Comparison of ENCODE assay signal across 8 mouse cellular contexts in the genomic region with DNA sequence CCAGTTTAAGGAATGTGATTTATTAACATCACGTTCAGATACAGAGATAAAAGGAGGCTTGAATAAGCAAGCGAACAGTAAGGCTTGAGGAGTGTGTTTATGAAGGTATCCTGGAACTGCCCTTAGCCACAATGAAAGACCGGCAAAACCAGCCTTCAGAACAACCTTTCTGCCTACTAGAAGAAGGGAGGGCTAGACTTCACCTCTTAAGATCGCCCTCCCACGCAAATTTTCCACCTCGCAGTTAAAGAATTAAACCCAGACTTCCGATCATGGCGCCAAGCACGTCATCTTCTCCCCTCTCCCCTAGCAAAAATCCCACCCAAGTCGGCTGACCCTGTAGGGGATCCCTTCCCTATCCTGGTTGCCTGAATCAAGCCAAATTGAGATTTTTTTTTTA. TPM values are rescaled to one million over a fixed set of nuclear protein-coding genes. Genes with fewer than 3 reads are reported as not detected.
A peak's percentile ranks its signal among the peaks of the same experiment; 100 is the strongest.
DNase-seq lines count a peak whose midpoint lies in the region; ATAC-seq lines count a peak whose summit lies in the region.

No protein-coding gene starts in this region.

- peak overlapping the region; percentile 78 for H3K9ac ChIP-seq in hindbrain, embryonic 15.5 days
- peak overlapping the region; percentile 92 for H3K9ac ChIP-seq in limb, embryonic 11.5 days (ENCODE audit: low read length)
- peak overlapping the region; percentile 89 for H3K9ac ChIP-seq in midbrain, embryonic 15.5 days

- H3K36me3 ChIP-seq in hindbrain, embryonic 15.5 days = no peaks in the 10 kb centered on the region
- no peaks in the 10 kb centered on the region for H3K36me3 ChIP-seq in limb, embryonic 11.5 days (ENCODE audit: control insufficient read depth, insufficient read depth, low read length)
- H3K36me3 ChIP-seq in midbrain, embryonic 15.5 days (replicated peaks) = no peaks in the 10 kb centered on the region

- H3K27me3 ChIP-seq in hindbrain, embryonic 15.5 days = no peaks in the 10 kb centered on the region
- H3K27me3 ChIP-seq in limb, embryonic 11.5 days (ENCODE audit: control insufficient read depth, insufficient read depth, low read length) = no peaks in the 10 kb centered on the region
- no peaks in the 10 kb centered on the region for H3K27me3 ChIP-seq in midbrain, embryonic 15.5 days (replicated peaks)

- peak overlapping the region; percentile 62 for H3K4me2 ChIP-seq in hindbrain, embryonic 15.5 days
- H3K4me2 ChIP-seq in limb, embryonic 11.5 days (ENCODE audit: low read depth, severe bottlenecking) = peak overlapping the region; percentile 66
- peak overlapping the region; percentile 76 for H3K4me2 ChIP-seq in midbrain, embryonic 15.5 days

- peak overlapping the region; percentile 69 for H3K4me3 ChIP-seq in hindbrain, embryonic 15.5 days
- peak overlapping the region; percentile 94 for H3K4me3 ChIP-seq in limb, embryonic 11.5 days (ENCODE audit: low read depth, low read length)
- H3K4me3 ChIP-seq in midbrain, embryonic 15.5 days = peak overlapping the region; percentile 90

- peak; percentile 92 for DNase-seq in heart, adult 11 months
- DNase-seq in heart, adult 8-10 months (ENCODE audit: low spot score) = no peak
- peak; percentile 53 for DNase-seq in MN1 (ENCODE audit: low spot score)
- peak; percentile 92 for DNase-seq in fat pad, adult 2 months (ENCODE audit: extremely low read depth, low read depth, low spot score)
- DNase-seq in limb, embryonic 11.5 days (ENCODE audit: low spot score) = no peak
- DNase-seq in thymus, postnatal 0 days (ENCODE audit: low spot score) = peak; percentile 23

- no peaks in the 10 kb centered on the region for H3K9me3 ChIP-seq in hindbrain, embryonic 15.5 days
- no peaks in the 10 kb centered on the region for H3K9me3 ChIP-seq in limb, embryonic 11.5 days (ENCODE audit: control insufficient read depth, low read length)
- no peaks in the 10 kb centered on the region for H3K9me3 ChIP-seq in midbrain, embryonic 15.5 days

- ATAC-seq in hindbrain, embryonic 15.5 days (ENCODE audit: low FRiP score, low read depth) = peak; percentile 3; the same call in 1 of the 2 replicates
- no peak for ATAC-seq in limb, embryonic 11.5 days (ENCODE audit: insufficient number of reproducible peaks, low FRiP score, low TSS enrichment, low read depth)
- no peak for ATAC-seq in midbrain, embryonic 15.5 days (replicated peaks)

- WGBS in hindbrain, embryonic 15.5 days = 1% methylated on average over 10 of the region's 10 CpGs
- under 1% methylated on average over 10 of the region's 10 CpGs for WGBS in limb, embryonic 11.5 days
- 2% methylated on average over 10 of the region's 10 CpGs for WGBS in midbrain, embryonic 15.5 days

- H3K27ac ChIP-seq in hindbrain, embryonic 15.5 days (replicated peaks) = peak overlapping the region; percentile 99
- peak overlapping the region; percentile 98 for H3K27ac ChIP-seq in limb, embryonic 11.5 days (replicated peaks; ENCODE audit: low read depth, low read length)
- H3K27ac ChIP-seq in midbrain, embryonic 15.5 days = peak overlapping the region; percentile 99

- H3K4me1 ChIP-seq in hindbrain, embryonic 15.5 days (replicated peaks) = peaks cover 10% of the 10 kb centered on the region
- peaks cover 7% of the 10 kb centered on the region; the same call in 1 of the 2 replicates for H3K4me1 ChIP-seq in limb, embryonic 11.5 days (ENCODE audit: control insufficient read depth, insufficient read depth, low read length)
- H3K4me1 ChIP-seq in midbrain, embryonic 15.5 days = peaks cover 10% of the 10 kb centered on the region

RNA-seq across cellular contexts. Expression of gene Bmpr2, which starts 1.0 kb away (rescaled TPM):
- total RNA-seq in heart, adult 8-10 months (2022) = 10 to 100 TPM; 43.4 to 47.8 (median 46.4) TPM
- 10.2 and 10.4 TPM in 2 replicates for polyA plus RNA-seq in hindbrain, embryonic 15.5 days (2015; fragmentation: Nextera tagmentation; extraction: Ambion mirVana)
- 11.2 and 11.8 TPM in 2 replicates for polyA plus RNA-seq in limb, embryonic 11.5 days (2014; fragmentation: Nextera tagmentation; extraction: Ambion mirVana)
- polyA plus RNA-seq in midbrain, embryonic 15.5 days (2015; fragmentation: Nextera tagmentation; extraction: Ambion mirVana) = 9.6 and 9.8 TPM in 2 replicates
- polyA plus RNA-seq in thymus, postnatal 0 days (2015; fragmentation: Nextera tagmentation; extraction: Ambion mirVana) = 2.7 and 3.4 TPM in 2 replicates

Comparison
In these comparisons a context has a peak if more than half of its experiments do, and no peak if none do; other contexts are left out.
1. DNase-seq: peak in heart, adult 11 months (single experiment), MN1 (single experiment), fat pad, adult 2 months (single experiment) and thymus, postnatal 0 days (single experiment); none in heart, adult 8-10 months (single experiment) and limb, embryonic 11.5 days (single experiment).
2. Peak in every context shown above with its lines, with median percentiles within 50 percentile points of each other: H3K27ac ChIP-seq, H3K4me2 ChIP-seq, H3K4me3 ChIP-seq and H3K9ac ChIP-seq.